In genomic region chr6:84318774-84319173, GRCm38 (mm10) we compare ENCODE assay signal across 9 mouse cellular contexts.
DNase-seq lines count a peak whose midpoint lies in the region; ATAC-seq lines count a peak whose summit lies in the region.
"Had no signal": no experiment of that assay in that cellular context is flagged by ENCODE, and none has a peak within 500 bp of the region (broad histone marks: within the 10 kb centered on the region; RNA-seq: fewer than 3 reads in every experiment).

No protein-coding gene starts in this region.

- H3K4me1 ChIP-seq in forebrain, embryonic 13.5 days, result 0 out of 2 replicates have a peak, but pooled peaks cover 5% of the 10 kb centered on the region
- H3K4me1 ChIP-seq in forebrain, embryonic 10.5 days, result peaks cover 22% of the 10 kb centered on the region
- H3K4me1 ChIP-seq: liver, embryonic 15.5 days had no signal

- ATAC-seq in forebrain, embryonic 13.5 days, result peak; percentile 86

- H3K27ac ChIP-seq in forebrain, embryonic 13.5 days, result no peak overlapping the region
- no peak overlapping the region for H3K27ac ChIP-seq in forebrain, embryonic 10.5 days
- H3K27ac ChIP-seq: liver, embryonic 15.5 days had no signal

- no peak overlapping the region for H3K4me3 ChIP-seq in forebrain, embryonic 13.5 days
- H3K4me3 ChIP-seq in forebrain, embryonic 10.5 days, result no peak overlapping the region
- H3K4me3 ChIP-seq: liver, embryonic 15.5 days had no signal

- no peaks in the 10 kb centered on the region for H3K36me3 ChIP-seq in forebrain, embryonic 13.5 days (ENCODE audit: poor library complexity, severe bottlenecking)
- no peaks in the 10 kb centered on the region for H3K36me3 ChIP-seq in forebrain, embryonic 10.5 days (replicated peaks)
- H3K36me3 ChIP-seq: liver, embryonic 15.5 days had no signal

- DNase-seq in forebrain, embryonic 10.5 days (ENCODE audit: extremely low spot score, low spot score), result no peak
- DNase-seq in adrenal gland, postnatal 36 days, result peak; percentile 6 to 17
- peak; percentile 26 for DNase-seq in forelimb bud, embryonic 11.5 days (ENCODE audit: low read depth, low spot score)
- peak; percentile 76 to 81 for DNase-seq in layer of hippocampus, postnatal 14 days (ENCODE audit: low spot score in 2 of 2)
- peak; percentile 38 for DNase-seq in right cerebral cortex, adult 18-20 months
- no peak for DNase-seq in testis, postnatal 10 days (ENCODE audit: low spot score)
- no peak for DNase-seq in T-cell, adult 2 months (ENCODE audit: low spot score)

- H3K27me3 ChIP-seq in forebrain, embryonic 13.5 days, result no peaks in the 10 kb centered on the region
- peaks cover 14% of the 10 kb centered on the region; the same call in 1 of the 2 replicates for H3K27me3 ChIP-seq in forebrain, embryonic 10.5 days (ENCODE audit: poor library complexity, severe bottlenecking)

- H3K9me3 ChIP-seq in forebrain, embryonic 13.5 days (replicated peaks), result no peaks in the 10 kb centered on the region
- H3K9me3 ChIP-seq in forebrain, embryonic 10.5 days, result no peaks in the 10 kb centered on the region
- H3K9me3 ChIP-seq: liver, embryonic 15.5 days had no signal

- WGBS in forebrain, embryonic 13.5 days, result 35% methylated on average over 4 of the region's 4 CpGs
- 31% methylated on average over 4 of the region's 4 CpGs for whole genome bisulfite sequencing in forebrain, embryonic 10.5 days

- no peak overlapping the region for H3K9ac ChIP-seq in forebrain, embryonic 13.5 days
- H3K9ac ChIP-seq: liver, embryonic 15.5 days had no signal

- H3K4me2 ChIP-seq in forebrain, embryonic 13.5 days, result no peak overlapping the region
- H3K4me2 ChIP-seq: liver, embryonic 15.5 days had no signal

Comparison
In these comparisons a context has a peak if more than half of its experiments do, and no peak if none do; other contexts are left out.
1. DNase-seq: peak in adrenal gland, postnatal 36 days (2 of 2), forelimb bud, embryonic 11.5 days (single experiment), layer of hippocampus, postnatal 14 days (2 of 2) and right cerebral cortex, adult 18-20 months (single experiment); none in forebrain, embryonic 10.5 days (single experiment), testis, postnatal 10 days (single experiment) and T-cell, adult 2 months (single experiment).